Mouse (Mus musculus) B cell, adult 2 months (primary cell): ENCODE data around the gene Tbc1d17.

Experiments used
- DNase-seq, 2 experiments: peaks; one replicate each; pipeline ENCODE4 v3.0.0; 2022

Tbc1d17 gene

DNA sequence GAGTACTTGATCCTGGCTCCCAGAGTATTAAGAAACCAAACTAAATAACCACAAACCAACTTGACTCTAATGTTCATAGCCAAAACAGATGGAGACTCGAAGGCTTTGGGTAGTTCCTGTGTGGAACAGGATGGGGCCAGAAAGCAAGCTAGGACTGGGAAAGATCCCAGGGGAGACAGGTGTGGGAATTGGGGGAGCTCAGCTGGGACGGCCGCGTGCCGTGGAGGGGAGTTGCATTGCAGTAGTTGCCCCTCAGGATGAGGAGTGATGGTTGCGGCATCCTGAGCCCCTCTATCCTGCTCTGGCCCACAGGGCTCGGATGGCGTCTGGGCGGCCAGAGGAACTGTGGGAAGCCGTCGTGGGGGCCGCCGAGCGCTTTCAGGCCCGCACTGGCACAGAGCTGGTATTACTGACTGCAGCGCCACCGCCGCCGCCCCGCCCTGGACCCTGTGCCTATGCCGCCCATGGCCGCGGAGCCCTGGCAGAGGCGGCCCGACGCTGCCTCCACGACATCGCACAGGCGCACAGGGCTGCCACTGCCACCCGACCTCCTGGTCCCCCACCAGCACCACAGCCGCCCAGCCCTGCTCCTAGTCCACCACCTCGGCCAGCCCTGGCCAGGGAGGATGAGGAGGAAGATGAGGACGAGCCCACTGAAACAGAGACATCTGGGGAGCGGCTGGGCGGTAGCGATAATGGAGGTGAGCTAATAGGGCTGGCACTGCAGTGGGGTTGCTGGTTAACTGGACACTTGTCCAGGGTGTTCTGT, 3.6 kb upstream of the Tbc1d17 start:
- no peak for DNase-seq

GRCm38 (mm10) chr7:44851625-44852234, 2.9 kb upstream of the Tbc1d17 start:
- no peak for DNase-seq

- no peak for DNase-seq
These were observed 2.1 kb upstream of the Tbc1d17 start for GRCm38 (mm10) chr7:44850789-44851624.

GRCm38 (mm10) chr7:44850146-44850545, 1.3 kb upstream of the Tbc1d17 start:
- peak in 1 of 2 experiments; percentile 60 for DNase-seq

GRCm38 (mm10) chr7:44849416-44850111, 685 bp upstream of the Tbc1d17 start:
- peak; percentile 88 for DNase-seq

DNA sequence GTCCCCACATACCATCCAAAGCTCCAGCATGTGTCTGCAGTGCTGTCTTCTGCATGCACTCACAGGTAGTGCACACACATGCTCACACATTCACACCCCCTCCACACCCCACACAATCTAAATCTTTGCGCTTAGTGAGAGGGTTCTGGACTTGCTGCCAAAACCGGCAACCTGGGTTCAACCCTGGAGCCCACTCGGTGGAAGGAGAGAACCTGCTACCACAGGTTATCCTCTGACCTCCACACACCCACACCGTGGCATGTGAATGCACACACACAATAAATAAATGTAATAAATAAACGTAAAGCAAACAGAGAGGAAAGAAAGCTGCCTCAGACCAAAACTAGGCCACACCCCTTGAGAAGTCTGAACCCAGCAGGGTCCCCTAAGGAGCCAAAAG, 1.1 kb downstream of the Tbc1d17 start:
- DNase-seq, result no peak

DNA sequence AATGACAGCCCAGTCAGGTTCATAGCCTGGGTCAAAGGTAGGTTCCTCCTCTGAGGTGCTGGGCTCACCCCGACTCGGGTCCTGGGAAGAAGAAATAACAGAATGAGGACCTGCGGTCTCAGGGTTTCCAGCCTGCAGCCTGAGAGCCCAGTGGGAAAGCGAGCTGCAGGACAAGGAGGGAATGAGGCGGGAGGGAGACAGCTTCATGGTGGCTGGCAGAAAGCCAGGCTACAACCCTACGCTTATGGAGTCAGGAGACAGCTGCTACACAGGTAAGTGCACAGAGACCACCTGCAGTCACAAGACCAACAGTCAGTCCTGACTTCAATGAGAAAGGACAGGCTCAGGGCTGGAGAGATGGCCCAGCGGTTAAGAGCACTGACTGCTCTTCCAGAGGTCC, 2.1 kb downstream of the Tbc1d17 start:
- no peak for DNase-seq

GRCm38 (mm10) chr7:44845006-44845405, 3.9 kb downstream of the Tbc1d17 start:
- no peak for DNase-seq

GRCm38 (mm10) chr7:44841825-44842463, 6.9 kb downstream of the Tbc1d17 start:
- DNase-seq, result no peak

DNA sequence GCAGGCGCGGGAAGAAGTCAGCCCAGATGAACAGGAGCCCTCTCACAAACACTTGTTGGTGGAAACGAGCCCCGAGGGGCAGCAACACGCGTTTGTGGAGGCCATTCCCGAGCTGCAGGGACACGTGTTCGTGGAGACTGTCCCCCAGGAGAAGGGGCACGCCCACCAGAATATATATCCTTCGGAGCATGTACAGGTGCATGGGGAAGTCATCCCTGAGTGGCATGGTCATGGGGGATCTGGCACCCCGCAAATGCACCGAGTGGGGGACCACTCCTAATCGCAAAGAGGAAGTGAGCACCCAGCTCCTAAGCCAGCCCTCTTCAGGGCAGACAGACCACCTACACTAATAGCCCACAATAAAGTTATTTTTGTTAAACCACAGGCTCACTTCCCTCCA, 8.5 kb downstream of the Tbc1d17 start:
- DNase-seq, result peak; percentile 70 to 73

DNA sequence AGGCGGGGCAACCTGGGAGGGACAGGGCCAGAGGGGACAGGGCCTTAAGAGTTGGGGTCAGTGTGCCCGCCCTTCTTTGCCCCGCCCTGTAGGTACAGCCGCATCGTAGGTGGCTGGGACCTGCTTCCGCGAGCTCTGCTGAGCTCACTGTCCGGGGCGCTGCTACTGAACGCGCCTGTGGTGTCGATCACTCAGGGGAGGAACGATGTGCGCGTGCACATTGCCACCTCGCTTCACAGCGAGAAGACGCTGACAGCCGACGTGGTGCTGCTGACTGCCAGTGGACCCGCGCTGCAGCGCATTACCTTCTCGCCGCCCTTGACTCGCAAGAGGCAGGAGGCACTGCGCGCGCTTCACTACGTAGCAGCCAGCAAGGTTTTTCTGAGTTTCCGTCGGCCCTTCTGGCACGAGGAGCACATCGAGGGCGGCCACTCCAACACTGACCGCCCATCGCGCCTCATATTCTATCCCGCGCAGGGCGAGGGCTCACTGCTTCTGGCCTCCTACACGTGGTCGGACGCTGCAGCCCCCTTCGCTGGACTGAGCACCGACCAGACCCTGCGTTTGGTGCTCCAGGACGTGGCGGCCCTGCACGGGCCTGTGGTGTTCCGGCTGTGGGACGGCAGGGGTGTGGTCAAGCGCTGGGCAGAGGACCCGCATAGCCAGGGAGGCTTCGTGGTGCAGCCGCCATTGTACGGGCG, 9.2 kb downstream of the Tbc1d17 start:
- peak; percentile 80 to 81 for DNase-seq

- no peak for DNase-seq
These were observed 9.7 kb downstream of the Tbc1d17 start for GRCm38 (mm10) chr7:44839171-44839490.

- DNase-seq, result no peak
These were observed 10.8 kb downstream of the Tbc1d17 start for GRCm38 (mm10) chr7:44838073-44838472.

GRCm38 (mm10) chr7:44836423-44837053, 12.3 kb downstream of the Tbc1d17 start:
- peak in 1 of 2 experiments; percentile 37 for DNase-seq

DNA sequence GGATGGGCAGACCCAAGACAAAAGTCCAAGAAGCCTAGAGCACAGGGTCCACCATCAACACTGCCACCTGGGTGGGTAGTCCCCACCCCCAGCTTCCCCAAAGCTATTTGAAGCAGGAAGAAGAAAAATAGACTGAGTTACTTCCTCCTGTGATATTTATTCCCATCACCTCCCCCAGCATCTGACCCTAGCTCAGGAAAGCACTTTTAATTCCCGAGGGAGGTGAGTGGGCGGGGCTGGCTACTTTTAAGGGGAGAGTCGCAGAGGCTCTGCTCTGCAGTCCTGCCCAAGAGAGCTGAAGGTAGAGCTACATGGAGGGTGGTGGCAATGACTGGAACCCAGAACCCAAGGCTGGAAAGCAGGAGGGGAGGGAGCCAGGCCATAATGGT, 12.9 kb downstream of the Tbc1d17 start:
- peak; percentile 74 to 78 for DNase-seq

GRCm38 (mm10) chr7:44835373-44836015, 13.4 kb downstream of the Tbc1d17 start:
- DNase-seq, result peak; percentile 47 to 55

DNA sequence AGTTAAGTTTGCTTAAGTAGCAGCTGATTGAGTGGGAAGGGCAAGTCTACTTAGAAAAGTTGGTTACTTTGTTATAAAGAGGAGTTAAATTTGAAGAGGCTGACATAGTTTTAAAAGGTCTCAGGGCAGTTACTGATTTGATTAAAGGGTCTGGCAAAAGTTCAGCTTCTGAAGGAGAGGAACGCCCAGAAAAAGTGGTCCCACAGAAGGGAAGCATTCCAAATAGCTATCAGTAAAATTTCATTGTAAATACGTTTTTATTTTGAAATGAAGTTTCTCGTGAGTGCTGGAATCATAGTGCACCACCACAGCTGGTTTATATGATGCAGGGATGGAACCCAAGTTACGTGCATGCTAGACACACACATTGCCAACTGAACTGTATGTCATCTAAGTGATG, 16.1 kb downstream of the Tbc1d17 start:
- no peak for DNase-seq

- DNase-seq, result no peak
These were observed 20.2 kb downstream of the Tbc1d17 start for GRCm38 (mm10) chr7:44828706-44829105.

- no peak for DNase-seq
These were observed 22.1 kb downstream of the Tbc1d17 start for GRCm38 (mm10) chr7:44826771-44827170.

DNA sequence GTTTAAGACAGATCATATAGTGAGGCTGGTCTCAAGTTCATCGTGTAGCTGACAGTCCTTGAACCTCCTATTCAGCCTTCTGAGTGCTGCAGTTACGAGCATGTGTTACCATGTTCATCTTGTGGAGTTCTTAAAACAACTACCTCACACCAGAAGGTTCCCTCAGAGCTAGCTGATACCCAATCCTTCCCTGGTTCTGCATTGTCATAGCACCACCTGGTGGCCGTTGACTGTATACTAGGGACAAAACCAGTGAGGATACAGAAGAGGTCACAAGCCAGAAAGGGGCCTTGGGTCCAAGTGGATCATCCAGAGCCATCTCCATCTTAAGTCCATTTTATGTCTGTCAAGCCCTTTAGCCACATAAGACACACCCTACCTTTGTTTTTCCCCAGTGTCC, 24.0 kb downstream of the Tbc1d17 start:
- peak; percentile 87 to 89 for DNase-seq

DNA sequence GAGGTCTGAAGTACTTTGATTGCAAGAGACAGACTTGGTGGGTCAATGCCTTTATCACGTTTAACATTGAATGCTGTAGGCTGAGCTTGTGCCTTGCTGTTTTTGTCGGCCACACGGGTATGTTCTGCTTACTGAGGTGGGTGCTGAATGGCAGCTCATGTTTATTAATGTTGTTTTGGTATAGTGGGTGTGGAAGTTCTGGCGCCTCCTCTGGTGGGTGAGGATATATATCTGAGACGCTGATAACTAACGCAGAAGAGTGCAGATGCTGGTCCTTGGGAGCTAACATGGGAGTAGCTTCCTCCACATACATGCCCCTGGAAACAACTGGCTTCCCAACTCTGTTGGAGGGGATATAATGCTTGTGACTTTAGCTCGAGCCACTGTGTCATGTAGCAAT, 25.5 kb downstream of the Tbc1d17 start:
- DNase-seq, result peak; percentile 43 to 45
